ENCODE assay signal across 10 mouse cellular contexts in the genomic region with DNA sequence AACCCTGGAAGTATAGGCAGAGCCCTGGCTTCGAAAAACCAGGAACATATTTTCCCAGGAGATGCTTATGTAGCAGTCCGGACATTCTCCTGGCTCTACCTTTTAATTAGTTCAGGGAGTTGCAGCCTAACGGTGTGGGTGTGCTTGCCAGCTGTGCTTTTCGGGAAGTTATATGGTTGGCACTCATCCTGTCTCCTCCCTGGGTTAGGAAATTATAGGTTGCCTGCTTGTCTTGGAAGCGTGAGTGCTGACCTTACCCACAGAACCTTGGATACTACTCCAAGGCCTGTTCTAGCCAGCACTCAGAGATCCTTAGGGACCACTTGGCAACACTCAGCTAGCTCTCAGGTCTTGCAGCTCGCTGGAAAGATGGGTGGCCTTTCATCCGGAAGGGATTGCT. TPM values are rescaled to one million over a fixed set of nuclear protein-coding genes. Genes with fewer than 3 reads are reported as not detected.
DNase-seq lines count a peak whose midpoint lies in the region; ATAC-seq and TF ChIP-seq lines count a peak whose summit lies in the region.
"Had no signal": no experiment of that assay in that cellular context is flagged by ENCODE, and none has a peak within 500 bp of the region (broad histone marks: within the 10 kb centered on the region; RNA-seq: fewer than 3 reads in every experiment).

No protein-coding gene starts in this region.

- no peak; the same call in 1 of the 2 replicates for ATAC-seq in kidney, embryonic 14.5 days (ENCODE audit: low FRiP score, low TSS enrichment)
- ATAC-seq in limb, embryonic 15.5 days (ENCODE audit: insufficient number of reproducible peaks, low FRiP score, low TSS enrichment, low read depth) = peak; percentile 72

- H3K27ac ChIP-seq in kidney, adult 2 months (ENCODE audit: insufficient read depth, low read depth, low read length) = no peak overlapping the region
- no peak overlapping the region for H3K27ac ChIP-seq in kidney, embryonic 14.5 days (ENCODE audit: low read depth, low read length)
- peak overlapping the region; percentile 63 for H3K27ac ChIP-seq in brown adipose tissue, adult 24 weeks (replicated peaks; ENCODE audit: low read depth, low read length)
- H3K27ac ChIP-seq in limb, embryonic 15.5 days = peak overlapping the region; percentile 67
- no peak overlapping the region for H3K27ac ChIP-seq in cerebellum, adult 2 months (ENCODE audit: insufficient read depth, low read length)
- H3K27ac ChIP-seq: heart, embryonic 13.5 days; liver, embryonic 15.5 days had no signal

- no peaks in the 10 kb centered on the region for H3K4me1 ChIP-seq in kidney, adult 2 months (ENCODE audit: control insufficient read depth, insufficient read depth, low read length)
- peaks cover 8% of the 10 kb centered on the region; the same call in 1 of the 2 replicates for H3K4me1 ChIP-seq in kidney, embryonic 14.5 days (ENCODE audit: control insufficient read depth, insufficient read depth, low read length)
- H3K4me1 ChIP-seq in brown adipose tissue, adult 24 weeks (ENCODE audit: control insufficient read depth, insufficient read depth, insufficient read length, low read length) = peaks cover 17% of the 10 kb centered on the region; the same call in 1 of the 2 replicates
- peaks cover 23% of the 10 kb centered on the region for H3K4me1 ChIP-seq in limb, embryonic 15.5 days
- H3K4me1 ChIP-seq in cerebellum, adult 2 months (ENCODE audit: control insufficient read depth, insufficient read depth, low read length) = no peaks in the 10 kb centered on the region

- WGBS in kidney, adult 2 months = 57% methylated on average over 7 of the region's 7 CpGs
- WGBS in kidney, embryonic 14.5 days = 35% methylated on average over 7 of the region's 7 CpGs
- WGBS in limb, embryonic 15.5 days = 12% methylated on average over 7 of the region's 7 CpGs
- 44% methylated on average over 7 of the region's 7 CpGs for WGBS in cerebellum, adult 2 months

- no peaks in the 10 kb centered on the region for H3K27me3 ChIP-seq in kidney, adult 2 months (replicated peaks; ENCODE audit: control insufficient read depth, insufficient read depth, low read length)
- no peaks in the 10 kb centered on the region for H3K27me3 ChIP-seq in kidney, embryonic 14.5 days (ENCODE audit: control insufficient read depth, insufficient read depth, low read length)
- no peaks in the 10 kb centered on the region for H3K27me3 ChIP-seq in limb, embryonic 15.5 days
- H3K27me3 ChIP-seq in cerebellum, adult 2 months (ENCODE audit: control insufficient read depth, insufficient read depth, low read length) = no peaks in the 10 kb centered on the region
- H3K27me3 ChIP-seq: liver, embryonic 15.5 days had no signal

- H3K9ac ChIP-seq in kidney, embryonic 14.5 days (ENCODE audit: low read depth, low read length) = no peak overlapping the region
- H3K9ac ChIP-seq in limb, embryonic 15.5 days = no peak overlapping the region
- H3K9ac ChIP-seq: heart, embryonic 13.5 days; liver, embryonic 15.5 days had no signal

- no peak for TF ChIP-seq POLR2A in kidney, adult 2 months (IDR thresholded peaks at IDR 0.05; ENCODE audit: low read depth, low read length)
- TF ChIP-seq POLR2A in cerebellum, adult 2 months (IDR thresholded peaks at IDR 0.05; ENCODE audit: borderline replicate concordance, insufficient read depth, low read length) = no peak

- H3K9me3 ChIP-seq in kidney, embryonic 14.5 days (ENCODE audit: control insufficient read depth, low read length) = no peaks in the 10 kb centered on the region
- no peaks in the 10 kb centered on the region for H3K9me3 ChIP-seq in limb, embryonic 15.5 days
- H3K9me3 ChIP-seq: heart, embryonic 13.5 days; liver, embryonic 15.5 days had no signal

- no peaks in the 10 kb centered on the region for H3K36me3 ChIP-seq in kidney, adult 2 months (ENCODE audit: control insufficient read depth, insufficient read depth, low read length)
- no peaks in the 10 kb centered on the region for H3K36me3 ChIP-seq in kidney, embryonic 14.5 days (ENCODE audit: control insufficient read depth, insufficient read depth, low read length)
- H3K36me3 ChIP-seq in limb, embryonic 15.5 days = no peaks in the 10 kb centered on the region
- H3K36me3 ChIP-seq: heart, embryonic 13.5 days; liver, embryonic 15.5 days had no signal

- no peak overlapping the region for H3K4me2 ChIP-seq in kidney, embryonic 14.5 days (replicated peaks; ENCODE audit: low read depth, low read length)
- H3K4me2 ChIP-seq in limb, embryonic 15.5 days = peak overlapping the region; percentile 12; the same call in 1 of the 2 replicates
- H3K4me2 ChIP-seq: heart, embryonic 13.5 days; liver, embryonic 15.5 days had no signal

- TF ChIP-seq CTCF in kidney, adult 2 months (conservative IDR thresholded peaks at IDR 0.05; ENCODE audit: insufficient read depth, insufficient read length, low read depth, low read length) = no peak
- no peak for TF ChIP-seq CTCF in cerebellum, adult 2 months (IDR thresholded peaks at IDR 0.05; ENCODE audit: borderline replicate concordance, insufficient read depth, low read depth, low read length)

- no peak overlapping the region for H3K4me3 ChIP-seq in kidney, adult 2 months (ENCODE audit: insufficient read depth, low read depth, low read length)
- no peak overlapping the region for H3K4me3 ChIP-seq in kidney, embryonic 14.5 days (ENCODE audit: low read length)
- no peak overlapping the region for H3K4me3 ChIP-seq in brown adipose tissue, adult 24 weeks (ENCODE audit: insufficient read depth, low read depth, low read length)
- no peak overlapping the region for H3K4me3 ChIP-seq in limb, embryonic 15.5 days
- no peak overlapping the region for H3K4me3 ChIP-seq in cerebellum, adult 2 months (replicated peaks; ENCODE audit: insufficient read depth, low read depth, low read length)
- H3K4me3 ChIP-seq: heart, embryonic 13.5 days; liver, embryonic 15.5 days had no signal

- DNase-seq in adrenal gland, adult 8-10 months = peak; percentile 24
- no peak for DNase-seq in adrenal gland, postnatal 25 days
- peak; percentile 5 for DNase-seq in kidney, adult 2 months
- DNase-seq in cerebellum, adult 2 months = no peak
- DNase-seq in urinary bladder, adult 18-20 months (ENCODE audit: low spot score in 2 of 2) = no peak

RNA-seq across cellular contexts. Expression of gene Bcar3, which starts 40.0 kb away (rescaled TPM):
- total RNA-seq in adrenal gland, adult 8-10 months (2022) = 10 to 100 TPM; 64.1 to 91.3 (median 70.4) TPM
- 40.0 and 55.1 TPM in 2 replicates for total RNA-seq in adrenal gland, postnatal 25 days (2021)
- polyA plus RNA-seq in kidney, adult 2 months (2012; rRNA removed) = 41.3 and 45.1 TPM in 2 replicates
- polyA plus RNA-seq in kidney, embryonic 14.5 days (2014; fragmentation: Nextera tagmentation; extraction: Ambion mirVana) = 9.6 and 13.7 TPM in 2 replicates
- polyA plus RNA-seq in brown adipose tissue, adult 24 weeks (2012; ENCODE audit: insufficient read depth, insufficient read length, missing spikeins) = 6.7 and 8.8 TPM in 2 replicates
- polyA plus RNA-seq in limb, embryonic 15.5 days (2015; fragmentation: Nextera tagmentation; extraction: Ambion mirVana) = 7.8 and 9.1 TPM in 2 replicates
- polyA plus RNA-seq in cerebellum, adult 2 months (2012; rRNA removed) = 17.2 and 19.5 TPM in 2 replicates

RNA-seq across cellular contexts. Expression of gene Dnttip2, which starts 59.7 kb away (rescaled TPM):
- 10 to 100 TPM; 36.0 to 43.2 (median 38.6) TPM for total RNA-seq in adrenal gland, adult 8-10 months (2022)
- 41.9 and 43.5 TPM in 2 replicates for total RNA-seq in adrenal gland, postnatal 25 days (2021)
- 6.6 and 7.9 TPM in 2 replicates for polyA plus RNA-seq in kidney, adult 2 months (2012; rRNA removed)
- 82.3 and 85.5 TPM in 2 replicates for polyA plus RNA-seq in kidney, embryonic 14.5 days (2014; fragmentation: Nextera tagmentation; extraction: Ambion mirVana)
- polyA plus RNA-seq in brown adipose tissue, adult 24 weeks (2012; ENCODE audit: insufficient read depth, insufficient read length, missing spikeins) = 27.0 and 40.7 TPM in 2 replicates
- 59.6 and 63.9 TPM in 2 replicates for polyA plus RNA-seq in limb, embryonic 15.5 days (2015; fragmentation: Nextera tagmentation; extraction: Ambion mirVana)
- polyA plus RNA-seq in cerebellum, adult 2 months (2012; rRNA removed) = 24.2 and 24.3 TPM in 2 replicates

Comparison
In these comparisons a context has a peak if more than half of its experiments do, and no peak if none do; other contexts are left out.
1. DNase-seq: peak in adrenal gland, adult 8-10 months (single experiment) and kidney, adult 2 months (single experiment); none in adrenal gland, postnatal 25 days (single experiment), cerebellum, adult 2 months (0 of 2) and urinary bladder, adult 18-20 months (0 of 2).
2. H3K27ac ChIP-seq: peak in brown adipose tissue, adult 24 weeks (single experiment) and limb, embryonic 15.5 days (single experiment); none in kidney, adult 2 months (single experiment), kidney, embryonic 14.5 days (single experiment) and cerebellum, adult 2 months (single experiment).